Mouse (Mus musculus) forebrain, embryonic 12.5 days (tissue): ENCODE measurements around the gene Cfap157. TPM values are rescaled to one million over a fixed set of nuclear protein-coding genes. Genes with fewer than 3 reads are reported as not detected.
A peak's percentile ranks its signal among the peaks of the same experiment; 100 is the strongest.

ENCODE experiments used
- ATAC-seq: fragments of 200-750 bp; cut with Nextera tagmentation; 2 replicates; pipeline ENCODE4 v1.8.0; 2017; ENCODE audit warnings: moderate TSS enrichment; ENCODE audit not compliant: low FRiP score
- H3K27ac ChIP-seq: fragments of 300-500 bp; sonication (generic); 2 replicates; pipeline ENCODE4 v1.5.1; 2016; ENCODE audit warnings: mild to moderate bottlenecking
- H3K27me3 ChIP-seq: fragments of 300-500 bp; sonication (generic); 2 replicates; pipeline ENCODE4 v1.6.1; 2016; ENCODE audit warnings: mild to moderate bottlenecking
- H3K36me3 ChIP-seq: fragments of 300-500 bp; sonication (generic); replicated peaks from 2 replicates; pipeline ENCODE4 v1.6.1; 2016; ENCODE audit warnings: mild to moderate bottlenecking
- H3K4me1 ChIP-seq: fragments of 300-500 bp; sonication (generic); 2 replicates; pipeline ENCODE4 v1.6.1; 2016
- H3K4me2 ChIP-seq: fragments of 300-500 bp; sonication (generic); 2 replicates; pipeline ENCODE4 v1.6.1; 2016; ENCODE audit warnings: mild to moderate bottlenecking, moderate library complexity
- H3K4me3 ChIP-seq: fragments of 300-500 bp; sonication (generic); replicated peaks from 2 replicates; pipeline ENCODE4 v1.5.1; 2016; ENCODE audit warnings: mild to moderate bottlenecking
- H3K9ac ChIP-seq: fragments of 300-500 bp; sonication (generic); 2 replicates; pipeline ENCODE4 v1.6.1; 2016; ENCODE audit warnings: mild to moderate bottlenecking
- H3K9me3 ChIP-seq: fragments of 300-500 bp; sonication (generic); 2 replicates; pipeline ENCODE4 v1.6.1; 2016
- WGBS: fragments of 180-500 bp; shearing (Covaris S2); methylation state at CpG from one replicate; pipeline ENCODE4 v1.1.7; 2016; 5-methylcytosine and 5-hydroxymethylcytosine counted together
- polyA plus RNA-seq: library from polyadenylated mRNA; unstranded; fragments of >200 nt; fragmentation: Nextera tagmentation; extraction: Ambion mirVana; gene quantifications from 2 replicates; pipeline ENCODE4 v1.2.1, GENCODE M21; 2016

Cfap157 gene
- polyA plus RNA-seq, 1 experiment from 2014 or later: 0.45 TPM

DNA sequence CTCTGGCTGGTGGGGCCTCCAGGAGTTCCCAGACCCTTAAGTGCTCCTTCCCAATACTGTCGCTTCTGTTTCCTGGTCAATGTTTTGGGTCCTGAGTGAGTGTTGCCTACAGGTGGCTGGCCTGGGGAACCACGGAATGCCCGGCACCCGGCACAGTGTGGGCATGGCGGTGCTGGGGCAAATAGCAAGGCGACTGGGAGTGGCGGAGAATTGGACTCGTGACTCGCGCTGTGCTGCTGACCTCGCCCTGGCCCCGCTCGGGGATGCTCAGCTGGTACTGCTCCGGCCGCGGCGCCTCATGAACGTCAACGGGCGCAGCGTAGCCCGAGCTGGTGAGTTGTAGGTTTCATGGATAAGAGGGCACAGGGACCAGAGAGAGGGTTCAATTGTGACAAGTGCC lies 8.0 kb downstream of the Cfap157 start:
- Histone ChIP-seq H3K4me3 (peak overlapping the region; percentile 65), H3K27ac (no peak overlapping the region), H3K4me1 (peaks cover 14% of the 10 kb centered on the region), H3K27me3 (peaks cover 9% of the 10 kb centered on the region), H3K9ac (peak overlapping the region; percentile 53), H3K4me2 (peak overlapping the region; percentile 68), H3K36me3 (no peaks in the 10 kb centered on the region), H3K9me3 (no peaks in the 10 kb centered on the region)
- ATAC-seq: no peak
- 17% methylated on average over 22 of the region's 22 CpGs for WGBS

DNA sequence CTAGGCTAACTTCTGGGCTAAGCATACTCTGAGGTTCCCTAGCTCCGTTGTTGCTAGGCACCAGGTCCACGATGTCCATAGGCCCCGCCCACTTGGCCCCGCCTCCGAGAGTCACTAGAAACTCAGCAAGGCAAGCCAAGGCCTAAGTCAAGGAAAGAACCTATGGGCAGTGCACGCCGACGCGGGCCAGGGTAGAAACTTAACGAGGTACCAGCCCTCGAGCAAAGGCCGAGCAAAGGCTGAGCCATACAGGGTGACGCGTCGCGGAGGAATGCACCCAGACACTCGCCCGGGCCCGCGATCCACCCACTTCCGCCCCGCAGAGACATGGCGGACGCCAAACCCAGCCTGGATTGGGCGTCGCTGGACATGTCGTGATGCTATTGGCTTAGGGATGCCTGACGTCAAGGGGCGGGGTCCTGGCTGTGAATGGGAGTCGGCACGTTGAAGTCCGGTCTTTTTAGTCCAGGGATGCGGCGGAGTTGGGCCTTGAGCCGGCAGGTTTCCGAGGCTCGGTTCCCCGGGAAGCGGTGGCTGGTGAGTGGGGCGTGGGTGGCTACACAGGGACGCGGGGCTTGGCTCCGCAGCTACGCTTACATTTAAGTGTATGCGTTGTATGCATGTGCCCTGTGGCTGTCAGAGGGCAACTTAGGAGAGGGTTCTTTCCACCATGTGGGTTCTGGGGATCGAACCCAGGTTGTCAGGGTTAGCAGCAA lies 8.7 kb downstream of the Cfap157 start, which contains the start of the genes Ttc16 and Ptrh1:
Ttc16 (minus strand) TSS at position 275 of the 716 bp plus-strand sequence.
Ptrh1 (plus strand) TSS at position 428 of the 716 bp plus-strand sequence.
- H3K27ac ChIP-seq: no peak within 1 kb of the TSS
- ATAC-seq: peak; percentile 99
- under 1% methylated on average over 46 of the region's 46 CpGs for WGBS

GRCm38 (mm10) chr2:32772626-32773279 lies 11.5 kb downstream of the Cfap157 start:
- 86% methylated on average over 8 of the region's 8 CpGs for WGBS
- H3K4me3 ChIP-seq: no peak overlapping the region
- H3K9ac ChIP-seq: no peak overlapping the region
- H3K4me2 ChIP-seq: no peak overlapping the region
- H3K27me3 ChIP-seq: peaks cover 9% of the 10 kb centered on the region
- H3K9me3 ChIP-seq: no peaks in the 10 kb centered on the region
- ATAC-seq: no peak
- H3K4me1 ChIP-seq: peaks cover 27% of the 10 kb centered on the region
- H3K36me3 ChIP-seq: no peaks in the 10 kb centered on the region
- H3K27ac ChIP-seq: no peak overlapping the region

More for the DNA sequence above, 8.7 kb downstream of the Cfap157 start, which contains the start of the genes Ttc16 and Ptrh1:
- no peaks in the 10 kb centered on the region for H3K9me3 ChIP-seq
- peak within 1 kb of the TSS; percentile 65 for H3K4me3 ChIP-seq
- peak within 1 kb of the TSS; percentile 68 for H3K4me2 ChIP-seq
- H3K27me3 ChIP-seq: peaks cover 9% of the 10 kb centered on the region
- H3K4me1 ChIP-seq: peaks cover 14% of the 10 kb centered on the region
- peak within 1 kb of the TSS; percentile 53 for H3K9ac ChIP-seq
- no peaks in the 10 kb centered on the region for H3K36me3 ChIP-seq

DNA sequence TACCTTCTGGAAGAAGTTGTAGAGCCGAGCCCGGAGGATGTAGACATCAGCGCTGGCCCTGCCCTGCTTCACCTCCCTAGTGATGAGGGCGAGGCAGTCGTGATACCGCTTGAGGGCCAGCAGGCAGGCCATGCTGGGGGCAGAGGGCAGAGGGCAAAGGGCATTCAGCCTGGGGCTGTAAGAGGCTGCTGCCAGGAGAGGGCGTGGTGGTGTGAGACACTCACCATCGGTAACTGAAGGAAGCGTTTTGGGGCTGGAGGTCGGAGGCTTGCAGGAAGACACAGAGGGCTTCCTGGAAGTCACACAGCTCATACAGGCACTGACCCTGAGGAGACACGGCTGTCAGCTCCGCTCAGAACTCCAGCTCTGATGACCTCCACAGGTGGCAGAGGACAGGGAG lies 12.3 kb downstream of the Cfap157 start:
- Histone ChIP-seq H3K4me2 (no peak overlapping the region), H3K27ac (no peak overlapping the region), H3K4me1 (peaks cover 27% of the 10 kb centered on the region), H3K27me3 (peaks cover 7% of the 10 kb centered on the region), H3K36me3 (no peaks in the 10 kb centered on the region), H3K9ac (no peak overlapping the region), H3K4me3 (no peak overlapping the region), H3K9me3 (no peaks in the 10 kb centered on the region)
- ATAC-seq: no peak
- 33% methylated on average over 12 of the region's 12 CpGs for WGBS

- H3K27me3 ChIP-seq: no peaks in the 10 kb centered on the region
- 61% methylated on average over 5 of the region's 5 CpGs for WGBS
- ATAC-seq: no peak
- no peaks in the 10 kb centered on the region for H3K9me3 ChIP-seq
- no peak overlapping the region for H3K27ac ChIP-seq
- H3K4me3 ChIP-seq: no peak overlapping the region
- H3K36me3 ChIP-seq: no peaks in the 10 kb centered on the region
- H3K9ac ChIP-seq: no peak overlapping the region
- no peak overlapping the region for H3K4me2 ChIP-seq
- H3K4me1 ChIP-seq: peaks cover 13% of the 10 kb centered on the region
Observed at GRCm38 (mm10) chr2:32769327-32770085, 14.7 kb downstream of the Cfap157 start.

GRCm38 (mm10) chr2:32768661-32769285 lies 15.5 kb downstream of the Cfap157 start:
- no peak for ATAC-seq
- H3K4me2 ChIP-seq: no peak overlapping the region
- peaks cover 13% of the 10 kb centered on the region for H3K4me1 ChIP-seq
- H3K27me3 ChIP-seq: no peaks in the 10 kb centered on the region
- H3K27ac ChIP-seq: no peak overlapping the region
- no peaks in the 10 kb centered on the region for H3K9me3 ChIP-seq
- no peak overlapping the region for H3K4me3 ChIP-seq
- 58% methylated on average over 17 of the region's 19 CpGs for WGBS
- H3K9ac ChIP-seq: no peak overlapping the region
- H3K36me3 ChIP-seq: no peaks in the 10 kb centered on the region

- Histone ChIP-seq H3K36me3 (peaks cover 11% of the 10 kb centered on the region), H3K4me3 (no peak overlapping the region), H3K4me2 (no peak overlapping the region), H3K9me3 (no peaks in the 10 kb centered on the region), H3K27me3 (no peaks in the 10 kb centered on the region), H3K4me1 (peaks cover 13% of the 10 kb centered on the region), H3K9ac (no peak overlapping the region), H3K27ac (no peak overlapping the region)
- ATAC-seq: no peak
- 89% methylated on average over 12 of the region's 12 CpGs for WGBS
Observed at GRCm38 (mm10) chr2:32767241-32767640, 17.0 kb downstream of the Cfap157 start.

DNA sequence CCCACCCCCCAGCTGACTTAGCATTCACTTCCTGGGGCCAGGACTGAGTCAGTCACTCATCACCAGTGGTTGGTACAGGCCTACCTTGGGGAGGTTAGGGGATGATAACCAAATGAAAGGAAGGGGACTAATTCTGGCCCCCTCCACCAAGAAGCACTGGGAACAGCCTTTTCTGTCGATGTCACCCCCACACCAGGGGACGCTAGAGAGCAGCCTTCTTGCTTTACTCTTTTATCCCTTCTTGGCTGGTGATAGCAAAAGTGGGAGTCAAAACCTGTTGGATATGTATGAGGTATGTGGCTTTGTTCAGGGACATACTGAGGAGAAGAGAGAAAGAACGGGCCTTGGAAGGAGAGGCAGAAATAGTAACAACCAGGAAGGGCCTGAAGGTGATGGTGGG lies 20.9 kb downstream of the Cfap157 start:
- Histone ChIP-seq H3K27me3 (no peaks in the 10 kb centered on the region), H3K9ac (no peak overlapping the region), H3K9me3 (no peaks in the 10 kb centered on the region), H3K4me1 (peaks cover 7% of the 10 kb centered on the region; the same call in 1 of the 2 replicates), H3K27ac (no peak overlapping the region), H3K4me3 (no peak overlapping the region), H3K4me2 (no peak overlapping the region), H3K36me3 (peaks cover 34% of the 10 kb centered on the region)
- 81% methylated on average over 3 of the region's 3 CpGs for WGBS
- no peak for ATAC-seq

DNA sequence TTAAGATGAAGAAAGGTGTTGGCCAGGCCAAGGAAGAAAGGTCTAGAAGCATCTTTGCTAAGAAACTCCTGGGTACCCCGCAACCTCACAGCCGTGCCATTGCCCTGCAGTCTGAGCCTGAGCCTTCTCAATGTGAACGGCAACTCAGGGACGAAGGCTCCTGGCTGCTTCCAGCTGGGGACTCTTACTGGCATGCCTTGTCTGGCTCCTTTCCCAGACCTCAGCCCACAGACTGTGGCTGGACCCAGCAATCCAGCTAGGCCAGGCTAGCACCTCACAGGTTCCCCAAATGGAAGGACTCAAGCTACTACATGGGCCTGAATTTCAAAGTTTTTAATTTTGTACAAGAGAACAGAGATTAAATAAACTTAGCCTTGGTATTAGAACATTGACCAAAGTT lies 22.4 kb downstream of the Cfap157 start:
- Histone ChIP-seq H3K9me3 (no peaks in the 10 kb centered on the region), H3K27ac (no peak overlapping the region), H3K4me3 (no peak overlapping the region), H3K4me1 (peaks cover 15% of the 10 kb centered on the region; the same call in 1 of the 2 replicates), H3K4me2 (no peak overlapping the region), H3K27me3 (no peaks in the 10 kb centered on the region), H3K36me3 (peaks cover 34% of the 10 kb centered on the region), H3K9ac (no peak overlapping the region)
- 93% methylated on average over 4 of the region's 4 CpGs for whole genome bisulfite sequencing
- no peak for ATAC-seq

- Histone ChIP-seq H3K36me3 (peaks cover 34% of the 10 kb centered on the region), H3K4me3 (no peak overlapping the region), H3K27ac (no peak overlapping the region), H3K4me1 (peaks cover 15% of the 10 kb centered on the region; the same call in 1 of the 2 replicates), H3K9me3 (no peaks in the 10 kb centered on the region), H3K27me3 (no peaks in the 10 kb centered on the region), H3K9ac (no peak overlapping the region), H3K4me2 (no peak overlapping the region)
- ATAC-seq: no peak
- WGBS: 90% methylated on average over 14 of the region's 14 CpGs
Observed at GRCm38 (mm10) chr2:32761361-32761760, 22.9 kb downstream of the Cfap157 start.

- Histone ChIP-seq H3K36me3 (peaks cover 44% of the 10 kb centered on the region), H3K4me1 (peaks cover 15% of the 10 kb centered on the region; the same call in 1 of the 2 replicates), H3K9me3 (no peaks in the 10 kb centered on the region), H3K9ac (no peak overlapping the region), H3K4me3 (no peak overlapping the region), H3K27ac (no peak overlapping the region), H3K27me3 (no peaks in the 10 kb centered on the region), H3K4me2 (no peak overlapping the region)
- ATAC-seq: no peak
- WGBS: 76% methylated on average over 2 of the region's 2 CpGs
Observed at GRCm38 (mm10) chr2:32759001-32759400, 25.2 kb downstream of the Cfap157 start.

DNA sequence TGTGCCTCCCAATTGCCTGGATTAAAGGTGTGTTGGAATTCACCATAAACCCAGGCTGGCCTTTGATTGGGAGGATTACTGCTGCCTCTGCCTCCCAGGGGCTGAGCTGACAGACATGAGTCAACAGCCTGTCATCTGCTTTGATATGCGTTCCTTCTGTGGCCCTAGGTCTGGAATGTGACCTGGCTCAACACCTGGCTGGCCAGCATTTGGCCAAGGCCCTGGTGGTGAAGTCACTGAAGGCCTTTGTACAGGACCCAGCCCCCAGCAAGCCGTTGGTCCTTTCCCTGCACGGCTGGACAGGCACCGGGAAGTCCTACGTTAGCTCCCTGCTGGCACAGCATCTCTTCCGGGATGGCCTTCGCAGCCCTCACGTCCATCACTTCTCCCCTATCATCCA lies 25.7 kb downstream of the Cfap157 start:
- no peak for ATAC-seq
- Histone ChIP-seq H3K36me3 (peaks cover 45% of the 10 kb centered on the region), H3K9ac (no peak overlapping the region), H3K4me1 (peaks cover 15% of the 10 kb centered on the region; the same call in 1 of the 2 replicates), H3K27me3 (no peaks in the 10 kb centered on the region), H3K4me3 (no peak overlapping the region), H3K27ac (no peak overlapping the region), H3K4me2 (no peak overlapping the region), H3K9me3 (no peaks in the 10 kb centered on the region)
- 88% methylated on average over 8 of the region's 8 CpGs for WGBS
